Mouse (Mus musculus) olfactory bulb, adult 2 months (tissue): ENCODE results near the gene Kcnk4.

Experiments
- CTCF ChIP-seq: fragments of 200-500 bp; IDR thresholded peaks from 2 replicates; pipeline ENCODE4 v1.5.1; 2012; ENCODE audit warnings: low read depth, mild to moderate bottlenecking, low read length, moderate library complexity; ENCODE audit not compliant: insufficient read depth
- POLR2A ChIP-seq: fragments of 200-500 bp; IDR thresholded peaks from 2 replicates; pipeline ENCODE4 v1.6.1; 2012; ENCODE audit warnings: mild to moderate bottlenecking, low read depth, low read length, moderate library complexity; ENCODE audit not compliant: insufficient read depth

GRCm38 (mm10) chr19:6918321-6918720, 16.0 kb downstream of the Kcnk4 start:
- TF ChIP-seq CTCF (no peak), POLR2A (no peak)
